21 mouse cellular contexts compared by ENCODE assay signal in genomic region chr6:146820177-146820965, GRCm38 (mm10). TPM values are rescaled to one million over a fixed set of nuclear protein-coding genes. Genes with fewer than 3 reads are reported as not detected.
DNase-seq lines count a peak whose midpoint lies in the region; ATAC-seq and TF ChIP-seq lines count a peak whose summit lies in the region.
"Had no signal": no experiment of that assay in that cellular context is flagged by ENCODE, and none has a peak within 500 bp of the region (broad histone marks: within the 10 kb centered on the region; RNA-seq: fewer than 3 reads in every experiment).

No protein-coding gene starts in this region.

- 0 out of 2 replicates have a peak, but pooled peaks have one; percentile 46 for ATAC-seq in kidney, embryonic 16.5 days (ENCODE audit: low FRiP score, low TSS enrichment)
- peak; percentile 63 for ATAC-seq in Patski
- peak; percentile 35 for ATAC-seq in inflammation-experienced regulatory T-cells, adult 6 months
- ATAC-seq in forebrain, embryonic 13.5 days, result no peak
- no peak for ATAC-seq in hindbrain, embryonic 12.5 days (ENCODE audit: low FRiP score)
- ATAC-seq: forebrain, embryonic 14.5 days; intestine, embryonic 16.5 days had no signal

- no peak for DNase-seq in kidney, postnatal 10 days
- no peak for DNase-seq in Patski (ENCODE audit: low read depth, low spot score)
- DNase-seq in cerebellum, adult 11 months, result no peak
- DNase-seq: adrenal gland, adult 2 months; adrenal gland, postnatal 25 days; cerebellum, adult 2 months; cerebellum, postnatal 10 days; gastrocnemius, postnatal 36 days; heart, adult 11 months; heart, postnatal 36 days had no signal

- H3K36me3 ChIP-seq in kidney, embryonic 16.5 days (ENCODE audit: insufficient read depth, low read length), result no peaks in the 10 kb centered on the region
- H3K36me3 ChIP-seq in E14TG2a.4 (ENCODE audit: insufficient read depth, low read length), result no peaks in the 10 kb centered on the region
- no peaks in the 10 kb centered on the region for H3K36me3 ChIP-seq in forebrain, embryonic 13.5 days (ENCODE audit: poor library complexity, severe bottlenecking)
- H3K36me3 ChIP-seq in hindbrain, embryonic 12.5 days, result no peaks in the 10 kb centered on the region
- H3K36me3 ChIP-seq: embryonic facial prominence, embryonic 10.5 days had no signal

- H3K4me2 ChIP-seq in kidney, embryonic 16.5 days (replicated peaks; ENCODE audit: low read depth, low read length), result no peak overlapping the region
- no peak overlapping the region for H3K4me2 ChIP-seq in forebrain, embryonic 13.5 days
- no peak overlapping the region for H3K4me2 ChIP-seq in hindbrain, embryonic 12.5 days (replicated peaks)
- H3K4me2 ChIP-seq: heart, embryonic 13.5 days had no signal

- TF ChIP-seq CTCF in E14TG2a.4 (conservative IDR thresholded peaks at IDR 0.05; ENCODE audit: low read length), result peak; percentile 9; the same call in 1 of the 2 replicates
- TF ChIP-seq CTCF in Patski (IDR thresholded peaks at IDR 0.05), result peak; percentile 44

- H3K4me1 ChIP-seq in kidney, embryonic 16.5 days (ENCODE audit: insufficient read depth, low read length), result no peaks in the 10 kb centered on the region
- no peaks in the 10 kb centered on the region; the same call in 1 of the 2 replicates for H3K4me1 ChIP-seq in E14TG2a.4 (replicated peaks; ENCODE audit: low read depth, low read length)
- no peaks in the 10 kb centered on the region for H3K4me1 ChIP-seq in forebrain, embryonic 13.5 days
- no peaks in the 10 kb centered on the region for H3K4me1 ChIP-seq in hindbrain, embryonic 12.5 days
- H3K4me1 ChIP-seq: embryonic facial prominence, embryonic 10.5 days; heart, embryonic 13.5 days had no signal

- in situ Hi-C loops in Patski (cut with MboI; ENCODE audit: low pct_unique_long_range_greater_than_20kb), result loop anchor here (25.0 kb wide), 2 partner anchors 992 to 1142 kb away; no protein-coding TSS in a partner anchor

- 60% methylated on average over 29 of the region's 29 CpGs for WGBS in kidney, embryonic 16.5 days
- 87% methylated on average over 29 of the region's 29 CpGs for WGBS in forebrain, embryonic 13.5 days
- 81% methylated on average over 29 of the region's 29 CpGs for WGBS in hindbrain, embryonic 12.5 days

- H3K9me3 ChIP-seq in kidney, embryonic 16.5 days (ENCODE audit: low read length), result no peaks in the 10 kb centered on the region
- no peaks in the 10 kb centered on the region for H3K9me3 ChIP-seq in E14TG2a.4 (ENCODE audit: low read length)
- no peaks in the 10 kb centered on the region for H3K9me3 ChIP-seq in forebrain, embryonic 13.5 days (replicated peaks)
- no peaks in the 10 kb centered on the region for H3K9me3 ChIP-seq in hindbrain, embryonic 12.5 days (replicated peaks)
- H3K9me3 ChIP-seq: embryonic facial prominence, embryonic 10.5 days; heart, embryonic 13.5 days had no signal

- POLR2A ChIA-PET in Patski (lab: Charles Lee), result no interaction called here

- H3K27ac ChIP-seq in kidney, embryonic 16.5 days (ENCODE audit: low read length), result no peak overlapping the region
- H3K27ac ChIP-seq in forebrain, embryonic 13.5 days, result no peak overlapping the region
- no peak overlapping the region for H3K27ac ChIP-seq in hindbrain, embryonic 12.5 days
- H3K27ac ChIP-seq: embryonic facial prominence, embryonic 10.5 days; heart, embryonic 13.5 days had no signal

- 0 out of 2 replicates have a peak overlapping the region, but pooled peaks have one; percentile 27 for H3K9ac ChIP-seq in kidney, embryonic 16.5 days (replicated peaks; ENCODE audit: low read length)
- H3K9ac ChIP-seq in forebrain, embryonic 13.5 days, result no peak overlapping the region
- no peak overlapping the region for H3K9ac ChIP-seq in hindbrain, embryonic 12.5 days
- H3K9ac ChIP-seq: heart, embryonic 13.5 days had no signal

- CTCF ChIA-PET in Patski (lab: Charles Lee), result interaction anchor here (1.6 to 2.6 kb wide), 3 partner anchors 9 to 174 kb away, joined by 4 to 10 read pairs (median 6); no protein-coding TSS in a partner anchor

- no peaks in the 10 kb centered on the region for H3K27me3 ChIP-seq in kidney, embryonic 16.5 days (ENCODE audit: insufficient read depth, low read length)
- H3K27me3 ChIP-seq in E14TG2a.4 (ENCODE audit: insufficient read depth, low read length) (no peaks in the 10 kb centered on the region), Patski (no peaks in the 10 kb centered on the region)
- H3K27me3 ChIP-seq in forebrain, embryonic 13.5 days, result no peaks in the 10 kb centered on the region
- no peaks in the 10 kb centered on the region for H3K27me3 ChIP-seq in hindbrain, embryonic 12.5 days
- H3K27me3 ChIP-seq: heart, embryonic 13.5 days had no signal

- no peak overlapping the region for H3K4me3 ChIP-seq in kidney, embryonic 16.5 days (ENCODE audit: low read length)
- no peak overlapping the region for H3K4me3 ChIP-seq in E14TG2a.4 (replicated peaks; ENCODE audit: low read length)
- H3K4me3 ChIP-seq in forebrain, embryonic 13.5 days, result no peak overlapping the region
- no peak overlapping the region for H3K4me3 ChIP-seq in hindbrain, embryonic 12.5 days
- H3K4me3 ChIP-seq: embryonic facial prominence, embryonic 10.5 days; heart, embryonic 13.5 days had no signal

RNA-seq across cellular contexts. Expression of gene Arntl2, which starts 24.5 kb away (rescaled TPM):
- polyA plus RNA-seq in kidney, embryonic 16.5 days (2015; fragmentation: Nextera tagmentation; extraction: Ambion mirVana), result 3.0 and 4.7 TPM in 2 replicates
- 8.1 TPM for polyA plus RNA-seq in Patski (2021)
- 1 to 10 TPM; 4.0 to 8.0 (median 7.9) TPM for polyA plus RNA-seq in inflammation-experienced regulatory T-cells, adult 6 months (2017; shearing (Covaris generic))
- 1.1 and 2.2 TPM in 2 replicates for polyA plus RNA-seq in forebrain, embryonic 13.5 days (2015; fragmentation: Nextera tagmentation; extraction: Ambion mirVana)
- 2.2 and 3.0 TPM in 2 replicates for polyA plus RNA-seq in hindbrain, embryonic 12.5 days (2016; fragmentation: Nextera tagmentation; extraction: Ambion mirVana)

RNA-seq across cellular contexts. Expression of gene Smco2, which starts 29.5 kb away (rescaled TPM):
- polyA plus RNA-seq in kidney, embryonic 16.5 days (2015; fragmentation: Nextera tagmentation; extraction: Ambion mirVana), result not detected in 2 replicates
- not detected for polyA plus RNA-seq in Patski (2021)
- not detected for polyA plus RNA-seq in inflammation-experienced regulatory T-cells, adult 6 months (2017; shearing (Covaris generic))
- polyA plus RNA-seq in forebrain, embryonic 13.5 days (2015; fragmentation: Nextera tagmentation; extraction: Ambion mirVana), result not detected in 2 replicates
- not detected in 2 replicates for polyA plus RNA-seq in hindbrain, embryonic 12.5 days (2016; fragmentation: Nextera tagmentation; extraction: Ambion mirVana)
- polyA plus RNA-seq: adrenal gland, adult 2 months; cerebellum, adult 2 months; embryonic facial prominence, embryonic 10.5 days; embryonic facial prominence, embryonic 14.5 days; forebrain, embryonic 14.5 days; heart, embryonic 13.5 days; hindbrain, embryonic 11.5 days; intestine, embryonic 16.5 days had no signal

Comparison
In these comparisons a context has a peak if more than half of its experiments do, and no peak if none do; other contexts are left out.
1. ATAC-seq: peak in kidney, embryonic 16.5 days (single experiment), Patski (single experiment) and inflammation-experienced regulatory T-cells, adult 6 months (single experiment); none in forebrain, embryonic 13.5 days (single experiment) and hindbrain, embryonic 12.5 days (single experiment).